Mouse (Mus musculus) MEL (cell line): ENCODE measurements around the gene Gm8332.
A peak's percentile ranks its signal among the peaks of the same experiment; 100 is the strongest.
"Not testable (repeated sequence)": the region's sequence is repeated elsewhere in the genome, so short reads cannot be mapped to it uniquely, and the experiment has no call there.

ENCODE experiments used
- CHD1 ChIP-seq: IDR thresholded peaks from 2 replicates; pipeline ENCODE4 v1.6.1; 2012; ENCODE audit warnings: low read depth, mild to moderate bottlenecking, inconsistent platforms, low read length, improper control_type of control experiment
- CTCF ChIP-seq, 3 experiments: IDR thresholded peaks in 2 of 3; conservative IDR thresholded peaks in 1 of 3; 2 replicates each; pipeline ENCODE4 v1.5.1; 2011 to 2012; ENCODE audit warnings: low read length in 3 of 3, low read depth in 2 of 3, mild to moderate bottlenecking in 2 of 3, improper control_type of control experiment in 1 of 3, inconsistent platforms in 1 of 3, mixed read lengths in 1 of 3, moderate library complexity in 1 of 3; ENCODE audit not compliant: control insufficient read depth in 1 of 3, insufficient read depth in 1 of 3, poor library complexity in 1 of 3, severe bottlenecking in 1 of 3
- E2F4 ChIP-seq: IDR thresholded peaks from 2 replicates; pipeline ENCODE4 v1.6.1; 2011; ENCODE audit warnings: low read depth, low read length, improper control_type of control experiment, borderline replicate concordance
- ETS1 ChIP-seq: IDR thresholded peaks from 2 replicates; pipeline ENCODE4 v1.6.1; 2012; ENCODE audit warnings: low read depth, mild to moderate bottlenecking, inconsistent platforms, low read length, improper control_type of control experiment, moderate library complexity
- GABPA ChIP-seq: IDR thresholded peaks from 2 replicates; pipeline ENCODE4 v1.6.1; 2012; ENCODE audit warnings: low read depth, mild to moderate bottlenecking, inconsistent platforms, low read length, improper control_type of control experiment, moderate library complexity
- GATA1 ChIP-seq: IDR thresholded peaks from 2 replicates; pipeline ENCODE4 v1.6.1; 2011; ENCODE audit warnings: low read depth, low read length, improper control_type of control experiment
- JUND ChIP-seq: IDR thresholded peaks from 2 replicates; pipeline ENCODE4 v1.6.1; 2011; ENCODE audit warnings: low read depth, mild to moderate bottlenecking, improper control_type of control experiment, low read length
- KAT2A ChIP-seq: conservative IDR thresholded peaks from 2 replicates; pipeline ENCODE4 v1.6.1; 2012; ENCODE audit warnings: low read depth, low read length, improper control_type of control experiment, inconsistent platforms
- POLR2A ChIP-seq, 2 experiments: IDR thresholded peaks; 2 replicates each; pipeline ENCODE4 v1.6.1; 2011 to 2012; ENCODE audit warnings: low read length in 2 of 2, mild to moderate bottlenecking in 2 of 2, control low read depth in 1 of 2, improper control_type of control experiment in 1 of 2, low read depth in 1 of 2, moderate library complexity in 1 of 2; ENCODE audit not compliant: control insufficient read depth in 1 of 2, insufficient read depth in 1 of 2, poor library complexity in 1 of 2
- RCOR1 ChIP-seq: IDR thresholded peaks from 2 replicates; pipeline ENCODE4 v1.6.1; 2012; ENCODE audit warnings: low read depth, mild to moderate bottlenecking, inconsistent platforms, low read length, improper control_type of control experiment
- TAL1 ChIP-seq: IDR thresholded peaks from 2 replicates; pipeline ENCODE4 v1.6.1; 2012; ENCODE audit warnings: mild to moderate bottlenecking, inconsistent platforms, low read length, moderate library complexity, mixed read lengths
- ZC3H11A ChIP-seq: IDR thresholded peaks from 2 replicates; pipeline ENCODE4 v1.6.1; 2012; ENCODE audit warnings: low read depth, mild to moderate bottlenecking, inconsistent platforms, low read length, improper control_type of control experiment

DNA sequence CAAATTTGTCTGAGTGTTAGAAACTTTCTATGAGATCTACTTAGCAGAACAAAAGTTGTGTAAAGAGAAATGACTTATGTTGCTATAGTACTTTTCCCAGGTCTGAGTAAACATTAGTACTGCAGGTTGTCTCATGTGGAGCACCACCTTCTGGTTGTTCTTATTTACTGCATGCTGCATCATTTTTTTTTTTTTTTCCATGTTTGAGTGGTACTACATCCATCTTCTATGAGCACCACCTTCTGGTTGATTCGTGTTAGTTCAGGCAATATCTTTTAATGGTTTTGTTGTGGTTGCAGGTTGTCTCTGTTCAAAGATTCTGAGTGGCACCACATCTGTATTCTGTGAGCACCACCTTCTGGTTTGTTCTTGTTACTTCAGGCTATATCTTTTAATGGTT lies 7.0 kb downstream of the Gm8332 start:
- TF ChIP-seq E2F4; KAT2A; JUND; GATA1; ETS1; RCOR1; ZC3H11A; GABPA; POLR2A (IDR thresholded peaks at IDR 0.05; ENCODE audit: control insufficient read depth in 1 of 2, insufficient read depth in 1 of 2, low read depth in 1 of 2, low read length in 2 of 2, poor library complexity in 1 of 2); CHD1; TAL1: not testable (repeated sequence)
- peak in 2 of 3 experiments; percentile 8 to 29; a peak in 2 of 6 replicates for TF ChIP-seq CTCF (IDR thresholded peaks at IDR 0.05 in 2 of 3, conservative IDR thresholded peaks at IDR 0.05 in 1 of 3; ENCODE audit: control insufficient read depth in 1 of 3, insufficient read depth in 1 of 3, low read depth in 2 of 3, low read length in 3 of 3, poor library complexity in 1 of 3, severe bottlenecking in 1 of 3)
